Mouse (Mus musculus): ENCODE results near the gene Gm10273. TPM values are rescaled to one million over a fixed set of nuclear protein-coding genes. Genes with fewer than 3 reads are reported as not detected.

Gm10273 gene
- total and polyA plus RNA-seq, 3 experiments, result 16.6 to 132 (median 28.6) TPM

GRCm38 (mm10) chr10:59425369-59425768 lies 29.9 kb downstream of the Gm10273 start (continued):
- no peak for TF ChIP-seq ZNF384 (IDR thresholded peaks at IDR 0.05; ENCODE audit: low read depth, low read length)
- no peak for TF ChIP-seq ELF1 (IDR thresholded peaks at IDR 0.05; ENCODE audit: low read depth, low read length)
- TF ChIP-seq BHLHE40 (IDR thresholded peaks at IDR 0.05; ENCODE audit: borderline replicate concordance, low read depth, low read length), result no peak
- TF ChIP-seq UBTF (IDR thresholded peaks at IDR 0.05; ENCODE audit: borderline replicate concordance, insufficient read depth, low read depth, low read length), result no peak
- no peak for TF ChIP-seq CTCF (IDR thresholded peaks at IDR 0.05 in 2 of 3, conservative IDR thresholded peaks at IDR 0.05 in 1 of 3; ENCODE audit: control insufficient read depth in 1 of 3, insufficient read depth in 1 of 3, low read depth in 2 of 3, low read length in 3 of 3, poor library complexity in 1 of 3, severe bottlenecking in 1 of 3)

DNA sequence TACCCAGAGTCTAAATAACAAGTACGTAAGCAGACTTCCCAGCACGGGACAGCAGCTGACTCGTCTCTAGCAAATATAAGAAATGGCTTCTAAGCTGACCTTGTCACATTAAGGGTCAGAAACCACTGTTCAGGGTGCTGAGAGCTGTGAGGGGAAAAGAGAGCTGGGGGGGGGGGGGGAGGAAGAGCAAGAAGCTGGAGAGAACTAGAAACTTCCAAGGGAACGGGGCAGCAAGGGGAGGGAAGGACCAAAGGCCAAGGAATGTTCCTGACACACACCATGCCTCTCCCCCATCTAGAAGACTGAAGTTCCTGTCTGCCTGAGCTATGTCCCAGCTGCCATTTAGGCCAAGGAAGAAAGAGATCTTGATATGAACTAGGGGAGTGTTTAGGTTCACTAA lies 30.9 kb downstream of the Gm10273 start:
- Histone ChIP-seq H3K9me3 (replicated peaks; ENCODE audit: insufficient read depth, low read length) (no peaks in the 10 kb centered on the region), H3K27me3 (ENCODE audit: control insufficient read depth in 1 of 2, insufficient read depth in 2 of 2, low read length in 2 of 2) (no peaks in the 10 kb centered on the region), H3K79me2 (ENCODE audit: control insufficient read depth, insufficient read depth, low read length, poor library complexity) (no peaks in the 10 kb centered on the region), H3K36me3 (ENCODE audit: control insufficient read depth in 1 of 2, insufficient read depth in 2 of 2, low read length in 2 of 2) (peaks cover 0 to 7% of the 10 kb centered on the region in 2 experiments; a peak in 2 of 4 replicates), H3K4me3 (ENCODE audit: control insufficient read depth in 1 of 2, insufficient read depth in 1 of 2, low read depth in 2 of 2, low read length in 2 of 2) (no peak overlapping the region), H3K27ac (ENCODE audit: control insufficient read depth, low read depth, low read length) (no peak overlapping the region), H3K4me1 (ENCODE audit: control insufficient read depth in 1 of 2, insufficient read depth in 2 of 2, low read length in 2 of 2) (peaks cover under 1 to 21% of the 10 kb centered on the region in 2 experiments), H3K9ac (ENCODE audit: control insufficient read depth, low read depth, low read length, poor library complexity, severe bottlenecking) (no peak overlapping the region)
- TF ChIP-seq KAT2A (conservative IDR thresholded peaks at IDR 0.05; ENCODE audit: low read depth, low read length), result no peak
- no peak for TF ChIP-seq MAFK (IDR thresholded peaks at IDR 0.05; ENCODE audit: borderline replicate concordance, low read depth, low read length)
- no peak for TF ChIP-seq SIN3A (IDR thresholded peaks at IDR 0.05; ENCODE audit: low read length)
- TF ChIP-seq ZNF384 (IDR thresholded peaks at IDR 0.05; ENCODE audit: low read depth, low read length), result no peak
- TF ChIP-seq USF1 (IDR thresholded peaks at IDR 0.05; ENCODE audit: low read depth, low read length), result no peak
- no peak for TF ChIP-seq POLR2A (IDR thresholded peaks at IDR 0.05; ENCODE audit: control insufficient read depth in 1 of 2, insufficient read depth in 1 of 2, low read depth in 1 of 2, low read length in 2 of 2, poor library complexity in 1 of 2)
- TF ChIP-seq ETS1 (IDR thresholded peaks at IDR 0.05; ENCODE audit: low read depth, low read length), result no peak
- no peak for TF ChIP-seq MYC (IDR thresholded peaks at IDR 0.05; ENCODE audit: low read depth, low read length)
- TF ChIP-seq GATA1 (IDR thresholded peaks at IDR 0.05; ENCODE audit: low read depth, low read length), result no peak
- no peak for TF ChIP-seq CTCF (IDR thresholded peaks at IDR 0.05 in 2 of 3, conservative IDR thresholded peaks at IDR 0.05 in 1 of 3; ENCODE audit: control insufficient read depth in 1 of 3, insufficient read depth in 1 of 3, low read depth in 2 of 3, low read length in 3 of 3, poor library complexity in 1 of 3, severe bottlenecking in 1 of 3)
- TF ChIP-seq JUND (IDR thresholded peaks at IDR 0.05; ENCODE audit: low read depth, low read length), result no peak
- no peak for TF ChIP-seq MYB (IDR thresholded peaks at IDR 0.05; ENCODE audit: low read depth, low read length)
- TF ChIP-seq MAZ (IDR thresholded peaks at IDR 0.05; ENCODE audit: low read depth, low read length), result no peak
- TF ChIP-seq BHLHE40 (IDR thresholded peaks at IDR 0.05; ENCODE audit: borderline replicate concordance, low read depth, low read length), result no peak
- no peak for TF ChIP-seq RCOR1 (IDR thresholded peaks at IDR 0.05; ENCODE audit: low read depth, low read length)
- TF ChIP-seq TBP (IDR thresholded peaks at IDR 0.05; ENCODE audit: low read depth, low read length), result no peak
- no peak for TF ChIP-seq NRF1 (IDR thresholded peaks at IDR 0.05; ENCODE audit: insufficient read depth, low read depth, low read length, poor library complexity, severe bottlenecking)
- no peak for TF ChIP-seq MAX (IDR thresholded peaks at IDR 0.05; ENCODE audit: low read length)
- TF ChIP-seq ELF1 (IDR thresholded peaks at IDR 0.05; ENCODE audit: low read depth, low read length), result no peak
- no peak for TF ChIP-seq CHD1 (IDR thresholded peaks at IDR 0.05; ENCODE audit: low read depth, low read length)
- no peak for DNase-seq (ENCODE audit: low read depth, low spot score)

All from MEL (cell line).